Mouse (Mus musculus): ENCODE data around the gene Onecut1. TPM values are rescaled to one million over a fixed set of nuclear protein-coding genes. Genes with fewer than 3 reads are reported as not detected.

Gene Onecut1
- polyA plus RNA-seq, 1 experiment from 2014 or later = 2.6 TPM

- no peak overlapping the region for H3K4me3 ChIP-seq (ENCODE audit: low read depth, low read length)
- H3K9ac ChIP-seq (ENCODE audit: low read depth, low read length) = no peak overlapping the region
- no peaks in the 10 kb centered on the region for H3K36me3 ChIP-seq (ENCODE audit: control insufficient read depth, insufficient read depth)
- 5% methylated on average over 7 of the region's 7 CpGs for WGBS (ENCODE audit: insufficient replicate concordance)
- H3K4me2 ChIP-seq (ENCODE audit: low read depth, low read length) = no peak overlapping the region
- peaks cover 88% of the 10 kb centered on the region for H3K27me3 ChIP-seq (ENCODE audit: control insufficient read depth, insufficient read depth, low read depth, low read length)
- no peak for ATAC-seq (ENCODE audit: low read depth)
- H3K27ac ChIP-seq (ENCODE audit: low read length) = no peak overlapping the region
- H3K4me1 ChIP-seq (ENCODE audit: control insufficient read depth, low read depth, low read length) = no peaks in the 10 kb centered on the region; the same call in 1 of the 2 replicates
- H3K9me3 ChIP-seq (replicated peaks; ENCODE audit: control insufficient read depth, low read length) = no peaks in the 10 kb centered on the region
These were observed 4.2 kb upstream of the Onecut1 start for GRCm38 (mm10) chr9:74857508-74857840.

- no peak for ATAC-seq (ENCODE audit: low read depth)
- Histone ChIP-seq H3K27me3 (ENCODE audit: control insufficient read depth, insufficient read depth, low read depth, low read length) (peaks cover 89% of the 10 kb centered on the region), H3K9me3 (replicated peaks; ENCODE audit: control insufficient read depth, low read length) (no peaks in the 10 kb centered on the region), H3K4me3 (ENCODE audit: low read depth, low read length) (no peak overlapping the region), H3K36me3 (ENCODE audit: control insufficient read depth, insufficient read depth) (no peaks in the 10 kb centered on the region), H3K9ac (ENCODE audit: low read depth, low read length) (no peak overlapping the region), H3K27ac (ENCODE audit: low read length) (no peak overlapping the region), H3K4me1 (ENCODE audit: control insufficient read depth, low read depth, low read length) (no peaks in the 10 kb centered on the region; the same call in 1 of the 2 replicates), H3K4me2 (ENCODE audit: low read depth, low read length) (no peak overlapping the region)
- WGBS (ENCODE audit: insufficient replicate concordance) = 8% methylated on average over 5 of the region's 5 CpGs
These were observed 3.6 kb upstream of the Onecut1 start for GRCm38 (mm10) chr9:74858111-74858510.

- ATAC-seq (ENCODE audit: low read depth) = no peak
- 15% methylated on average over 18 of the region's 18 CpGs for WGBS (ENCODE audit: insufficient replicate concordance)
- H3K9ac ChIP-seq (ENCODE audit: low read depth, low read length) = no peak overlapping the region
- H3K4me1 ChIP-seq (ENCODE audit: control insufficient read depth, low read depth, low read length) = no peaks in the 10 kb centered on the region
- H3K9me3 ChIP-seq (replicated peaks; ENCODE audit: control insufficient read depth, low read length) = no peaks in the 10 kb centered on the region
- no peak overlapping the region for H3K27ac ChIP-seq (ENCODE audit: low read length)
- no peaks in the 10 kb centered on the region for H3K36me3 ChIP-seq (ENCODE audit: control insufficient read depth, insufficient read depth)
- no peak overlapping the region for H3K4me3 ChIP-seq (ENCODE audit: low read depth, low read length)
- peaks cover 91% of the 10 kb centered on the region for H3K27me3 ChIP-seq (ENCODE audit: control insufficient read depth, insufficient read depth, low read depth, low read length)
- H3K4me2 ChIP-seq (ENCODE audit: low read depth, low read length) = no peak overlapping the region
These were observed 1.3 kb upstream of the Onecut1 start for GRCm38 (mm10) chr9:74860461-74860860.

- H3K4me3 ChIP-seq (ENCODE audit: low read depth, low read length) = peak overlapping the region; percentile 60
- under 1% methylated on average over 48 of the region's 48 CpGs for WGBS (ENCODE audit: insufficient replicate concordance)
- peak overlapping the region; percentile 60 for H3K9ac ChIP-seq (ENCODE audit: low read depth, low read length)
- no peaks in the 10 kb centered on the region for H3K4me1 ChIP-seq (ENCODE audit: control insufficient read depth, low read depth, low read length)
- no peaks in the 10 kb centered on the region for H3K9me3 ChIP-seq (replicated peaks; ENCODE audit: control insufficient read depth, low read length)
- no peak for ATAC-seq (ENCODE audit: low read depth)
- H3K27me3 ChIP-seq (ENCODE audit: control insufficient read depth, insufficient read depth, low read depth, low read length) = peaks cover 92% of the 10 kb centered on the region
- no peaks in the 10 kb centered on the region for H3K36me3 ChIP-seq (ENCODE audit: control insufficient read depth, insufficient read depth)
- no peak overlapping the region; the same call in 1 of the 2 replicates for H3K27ac ChIP-seq (ENCODE audit: low read length)
- peak overlapping the region; percentile 53 for H3K4me2 ChIP-seq (ENCODE audit: low read depth, low read length)
These were observed 517 bp downstream of the Onecut1 start for GRCm38 (mm10) chr9:74862096-74862780.

GRCm38 (mm10) chr9:74862783-74863654 lies 1.3 kb downstream of the Onecut1 start:
- H3K9me3 ChIP-seq (replicated peaks; ENCODE audit: control insufficient read depth, low read length) = no peaks in the 10 kb centered on the region
- H3K27me3 ChIP-seq (ENCODE audit: control insufficient read depth, insufficient read depth, low read depth, low read length) = peaks cover 92% of the 10 kb centered on the region
- H3K27ac ChIP-seq (ENCODE audit: low read length) = peak overlapping the region; percentile 48; the same call in 1 of the 2 replicates
- H3K4me3 ChIP-seq (ENCODE audit: low read depth, low read length) = peak overlapping the region; percentile 60
- WGBS (ENCODE audit: insufficient replicate concordance) = 3% methylated on average over 56 of the region's 56 CpGs
- ATAC-seq (ENCODE audit: low read depth) = no peak
- no peaks in the 10 kb centered on the region for H3K36me3 ChIP-seq (ENCODE audit: control insufficient read depth, insufficient read depth)
- peak overlapping the region; percentile 47 for H3K9ac ChIP-seq (ENCODE audit: low read depth, low read length)
- no peaks in the 10 kb centered on the region; the same call in 1 of the 2 replicates for H3K4me1 ChIP-seq (ENCODE audit: control insufficient read depth, low read depth, low read length)
- H3K4me2 ChIP-seq (ENCODE audit: low read depth, low read length) = peak overlapping the region; percentile 53

- peak overlapping the region; percentile 47 for H3K9ac ChIP-seq (ENCODE audit: low read depth, low read length)
- H3K4me2 ChIP-seq (ENCODE audit: low read depth, low read length) = peak overlapping the region; percentile 41
- H3K4me1 ChIP-seq (ENCODE audit: control insufficient read depth, low read depth, low read length) = no peaks in the 10 kb centered on the region; the same call in 1 of the 2 replicates
- peaks cover 92% of the 10 kb centered on the region for H3K27me3 ChIP-seq (ENCODE audit: control insufficient read depth, insufficient read depth, low read depth, low read length)
- H3K4me3 ChIP-seq (ENCODE audit: low read depth, low read length) = peak overlapping the region; percentile 60
- H3K36me3 ChIP-seq (ENCODE audit: control insufficient read depth, insufficient read depth) = no peaks in the 10 kb centered on the region
- no peaks in the 10 kb centered on the region for H3K9me3 ChIP-seq (replicated peaks; ENCODE audit: control insufficient read depth, low read length)
- peak overlapping the region; percentile 48 for H3K27ac ChIP-seq (ENCODE audit: low read length)
- no peak for ATAC-seq (ENCODE audit: low read depth)
- 2% methylated on average over 34 of the region's 36 CpGs for WGBS (ENCODE audit: insufficient replicate concordance)
These were observed 2.1 kb downstream of the Onecut1 start for GRCm38 (mm10) chr9:74863655-74864443.

GRCm38 (mm10) chr9:74864471-74864870 lies 2.8 kb downstream of the Onecut1 start:
- Histone ChIP-seq H3K9me3 (replicated peaks; ENCODE audit: control insufficient read depth, low read length) (no peaks in the 10 kb centered on the region), H3K9ac (ENCODE audit: low read depth, low read length) (no peak overlapping the region; the same call in 1 of the 2 replicates), H3K4me3 (ENCODE audit: low read depth, low read length) (peak overlapping the region; percentile 60), H3K36me3 (ENCODE audit: control insufficient read depth, insufficient read depth) (no peaks in the 10 kb centered on the region), H3K4me1 (ENCODE audit: control insufficient read depth, low read depth, low read length) (no peaks in the 10 kb centered on the region; the same call in 1 of the 2 replicates), H3K27me3 (ENCODE audit: control insufficient read depth, insufficient read depth, low read depth, low read length) (peaks cover 87% of the 10 kb centered on the region), H3K4me2 (ENCODE audit: low read depth, low read length) (peak overlapping the region; percentile 41; the same call in 1 of the 2 replicates), H3K27ac (ENCODE audit: low read length) (peak overlapping the region; percentile 44)
- ATAC-seq (ENCODE audit: low read depth) = no peak
- 5% methylated on average over 14 of the region's 14 CpGs for WGBS (ENCODE audit: insufficient replicate concordance)

- Histone ChIP-seq H3K4me2 (ENCODE audit: low read depth, low read length) (peak overlapping the region; percentile 34), H3K27me3 (ENCODE audit: control insufficient read depth, insufficient read depth, low read depth, low read length) (peaks cover 68% of the 10 kb centered on the region), H3K27ac (ENCODE audit: low read length) (peak overlapping the region; percentile 74), H3K4me3 (ENCODE audit: low read depth, low read length) (peak overlapping the region; percentile 15; the same call in 1 of the 2 replicates), H3K36me3 (ENCODE audit: control insufficient read depth, insufficient read depth) (no peaks in the 10 kb centered on the region), H3K4me1 (ENCODE audit: control insufficient read depth, low read depth, low read length) (no peaks in the 10 kb centered on the region; the same call in 1 of the 2 replicates), H3K9me3 (replicated peaks; ENCODE audit: control insufficient read depth, low read length) (no peaks in the 10 kb centered on the region), H3K9ac (ENCODE audit: low read depth, low read length) (no peak overlapping the region; the same call in 1 of the 2 replicates)
- 6% methylated on average over 27 of the region's 27 CpGs for WGBS (ENCODE audit: insufficient replicate concordance)
- peak; percentile 78 for ATAC-seq (ENCODE audit: low read depth)
These were observed 5.0 kb downstream of the Onecut1 start for GRCm38 (mm10) chr9:74866596-74867313.
